Mouse (Mus musculus) ES-E14 (cell line): ENCODE measurements at regions not wholly inside any gene's neighbourhood (a gene's known extent, or its start where the extent isn't known, plus 50 kb on each side); places are given as distances from the start of the nearest gene placed in this dataset.

Experiments
- DNase-seq: peaks from one replicate; pipeline ENCODE4 v3.0.0-alpha.2; 2013; ENCODE audit warnings: low read depth, low spot score
- H3K27ac ChIP-seq: 2 replicates; pipeline ENCODE4 v1.5.1; 2012; ENCODE audit warnings: low read depth, mild to moderate bottlenecking, low read length, moderate library complexity, mixed read lengths; ENCODE audit not compliant: poor library complexity, insufficient read depth, severe bottlenecking
- H3K36me3 ChIP-seq: 2 replicates; pipeline ENCODE4 v1.6.1; 2012; ENCODE audit warnings: mild to moderate bottlenecking, low read length, moderate library complexity, mixed read lengths; ENCODE audit not compliant: control insufficient read depth, poor library complexity, insufficient read depth, severe bottlenecking
- H3K4me1 ChIP-seq, 2 experiments: fragments of 150-350 bp in 1 of 2; sonication (generic) in 1 of 2; 2 replicates each; pipeline ENCODE4 v1.6.1; 2012; ENCODE audit warnings: low read length in 2 of 2, mild to moderate bottlenecking in 1 of 2, mixed read lengths in 1 of 2; ENCODE audit not compliant: control insufficient read depth in 2 of 2, insufficient read depth in 2 of 2, poor library complexity in 1 of 2
- H3K4me3 ChIP-seq, 2 experiments: fragments of 150-350 bp in 1 of 2; sonication (generic) in 1 of 2; 2 replicates each; pipeline ENCODE4 v1.5.1; 2012; ENCODE audit warnings: low read length in 2 of 2, low read depth in 1 of 2, mild to moderate bottlenecking in 1 of 2, mixed read lengths in 1 of 2; ENCODE audit not compliant: insufficient read depth in 1 of 2, poor library complexity in 1 of 2, severe bottlenecking in 1 of 2
- H3K9ac ChIP-seq: 2 replicates; pipeline ENCODE4 v1.6.1; 2012; ENCODE audit warnings: low read depth, mild to moderate bottlenecking, low read length, mixed read lengths; ENCODE audit not compliant: poor library complexity, insufficient read depth, severe bottlenecking
- H3K9me3 ChIP-seq: fragments of 150-350 bp; sonication (generic); 2 replicates; pipeline ENCODE4 v1.6.1; 2012; ENCODE audit warnings: low read depth, mild to moderate bottlenecking, low read length; ENCODE audit not compliant: control insufficient read depth, insufficient read depth
- CHD2 ChIP-seq: IDR thresholded peaks from 2 replicates; pipeline ENCODE4 v1.6.1; 2014; ENCODE audit warnings: mild to moderate bottlenecking, low read depth, low read length, inconsistent platforms
- HCFC1 ChIP-seq: IDR thresholded peaks from 2 replicates; pipeline ENCODE4 v1.6.1; 2012; ENCODE audit warnings: low read length, inconsistent platforms, borderline replicate concordance; ENCODE audit not compliant: insufficient read depth
- MAFK ChIP-seq: IDR thresholded peaks from 2 replicates; pipeline ENCODE4 v1.6.1; 2014; ENCODE audit warnings: mild to moderate bottlenecking, low read depth, low read length, inconsistent platforms; ENCODE audit not compliant: insufficient read depth
- ZC3H11A ChIP-seq: IDR thresholded peaks from 2 replicates; pipeline ENCODE4 v1.6.1; 2012; ENCODE audit warnings: low read depth, mild to moderate bottlenecking, inconsistent platforms, low read length, borderline replicate concordance
- ZNF384 ChIP-seq: IDR thresholded peaks from 2 replicates; pipeline ENCODE4 v1.6.1; 2012; ENCODE audit warnings: low read depth, low read length, inconsistent platforms
- in situ Hi-C, 2 experiments: fragments of 600-800 bp; cut with MboI; formaldehyde crosslinking; loops; one replicate each; pipeline ENCODE4 v1.15.1; 2025; ENCODE audit warnings: low sequenced_read_pairs in 2 of 2, inconsistent platforms in 1 of 2; ENCODE audit not compliant: unreplicated experiment in 2 of 2

- Histone ChIP-seq H3K9me3 (no peaks in the 10 kb centered on the region), H3K4me1 (peaks cover 0 to 3% of the 10 kb centered on the region in 2 experiments; a peak in 1 of 4 replicates), H3K4me3 (no peak overlapping the region), H3K9ac (no peak overlapping the region), H3K27ac (no peak overlapping the region), H3K36me3 (no peaks in the 10 kb centered on the region)
- no peak for TF ChIP-seq ZNF384
- TF ChIP-seq ZC3H11A: no peak
- no peak for TF ChIP-seq HCFC1
- no peak for TF ChIP-seq CHD2
- TF ChIP-seq MAFK: no peak
- DNase-seq: no peak
- in situ Hi-C loops: no loop called here
Measured at GRCm38 (mm10) chr3:149104080-149104479, 113.7 kb upstream of the Adgrl2 start.

GRCm38 (mm10) chr3:149103469-149103868, 113.1 kb upstream of the Adgrl2 start:
- DNase-seq: no peak
- Histone ChIP-seq H3K27ac (no peak overlapping the region), H3K9me3 (no peaks in the 10 kb centered on the region), H3K9ac (no peak overlapping the region), H3K4me1 (peaks cover 0 to 3% of the 10 kb centered on the region in 2 experiments; a peak in 1 of 4 replicates), H3K4me3 (no peak overlapping the region), H3K36me3 (no peaks in the 10 kb centered on the region)
- in situ Hi-C loops: no loop called here
- TF ChIP-seq HCFC1 (no peak), MAFK (no peak), ZNF384 (no peak)

- no peak for TF ChIP-seq ZC3H11A
- no peak for TF ChIP-seq HCFC1
- no peak for TF ChIP-seq CHD2
- TF ChIP-seq MAFK: no peak
- no peak for TF ChIP-seq ZNF384
- no peak for DNase-seq
- Histone ChIP-seq H3K9me3 (no peaks in the 10 kb centered on the region), H3K27ac (no peak overlapping the region), H3K36me3 (no peaks in the 10 kb centered on the region), H3K4me1 (peaks cover 0 to 3% of the 10 kb centered on the region in 2 experiments; a peak in 1 of 4 replicates), H3K4me3 (no peak overlapping the region), H3K9ac (no peak overlapping the region)
- in situ Hi-C loops: no loop called here
Measured at GRCm38 (mm10) chr3:149102846-149103245, 112.5 kb upstream of the Adgrl2 start.

- Histone ChIP-seq H3K4me3 (no peak overlapping the region), H3K4me1 (no peaks in the 10 kb centered on the region), H3K27ac (no peak overlapping the region), H3K9ac (no peak overlapping the region), H3K9me3 (no peaks in the 10 kb centered on the region), H3K36me3 (no peaks in the 10 kb centered on the region)
- DNase-seq: no peak
- TF ChIP-seq CHD2 (no peak), ZC3H11A (no peak), ZNF384 (no peak), HCFC1 (no peak), MAFK (no peak)
- in situ Hi-C loops: no loop called here
Measured at GRCm38 (mm10) chr3:149101785-149102184, 111.4 kb upstream of the Adgrl2 start.

- TF ChIP-seq HCFC1: no peak
- no peak for TF ChIP-seq CHD2
- no peak for TF ChIP-seq ZNF384
- no peak overlapping the region for H3K4me3 ChIP-seq
- H3K27ac ChIP-seq: no peak overlapping the region
- no peaks in the 10 kb centered on the region for H3K9me3 ChIP-seq
- H3K9ac ChIP-seq: no peak overlapping the region
- no peaks in the 10 kb centered on the region for H3K4me1 ChIP-seq
- H3K36me3 ChIP-seq: no peaks in the 10 kb centered on the region
- DNase-seq: no peak
- in situ Hi-C loops: no loop called here
Measured at GRCm38 (mm10) chr3:149098764-149099163, 108.4 kb upstream of the Adgrl2 start.
